Mouse (Mus musculus) small intestine, adult 2 months (tissue): ENCODE data around the gene Pola1.

Experiments
- CTCF ChIP-seq: fragments of 200-500 bp; IDR thresholded peaks from 2 replicates; pipeline ENCODE4 v1.5.1; 2012; ENCODE audit warnings: low read depth, mild to moderate bottlenecking, control low read depth, inconsistent platforms, low read length, moderate library complexity, mixed read lengths; ENCODE audit not compliant: insufficient replicate concordance, insufficient read length; ENCODE audit errors: extremely low read depth
- POLR2A ChIP-seq: fragments of 200-500 bp; IDR thresholded peaks from 2 replicates; pipeline ENCODE4 v1.6.1; 2012; ENCODE audit warnings: low read depth, mild to moderate bottlenecking, control low read depth, inconsistent platforms, low read length, moderate library complexity

- TF ChIP-seq POLR2A: no peak
- no peak for TF ChIP-seq CTCF
Measured at GRCm38 (mm10) chrX:93397089-93397488, 234.9 kb downstream of the Pola1 start.
